Mouse (Mus musculus) megakaryocyte, embryonic 14.5 days (primary cell): ENCODE results near the gene Mphosph9. TPM values are rescaled to one million over a fixed set of nuclear protein-coding genes. Genes with fewer than 3 reads are reported as not detected.
"Not testable (repeated sequence)": the region's sequence is repeated elsewhere in the genome, so short reads cannot be mapped to it uniquely, and the experiment has no call there.

ENCODE experiments used
- H3K27me3 ChIP-seq: replicated peaks from 2 replicates; pipeline ENCODE3; 2012; ENCODE audit warnings: inconsistent platforms
- H3K36me3 ChIP-seq: replicated peaks from 2 replicates; pipeline ENCODE3; 2012; ENCODE audit warnings: low read length, inconsistent platforms, mixed read lengths
- H3K4me1 ChIP-seq: 2 replicates; pipeline ENCODE4 v1.6.1; 2012; ENCODE audit warnings: inconsistent platforms
- H3K4me3 ChIP-seq: replicated peaks from 2 replicates; pipeline ENCODE3; 2012; ENCODE audit warnings: moderate library complexity, mild to moderate bottlenecking, inconsistent platforms
- H3K9me3 ChIP-seq: 2 replicates; pipeline ENCODE4 v1.6.1; 2012; ENCODE audit warnings: inconsistent platforms
- FLI1 ChIP-seq: IDR thresholded peaks from 2 replicates; pipeline ENCODE4 v1.6.1; 2012; ENCODE audit warnings: low read length, inconsistent platforms, mixed read lengths
- GATA1 ChIP-seq: IDR thresholded peaks from 3 replicates; pipeline ENCODE4 v1.6.1; 2012; ENCODE audit warnings: mixed read lengths, low read length, inconsistent platforms, borderline replicate concordance
- polyA plus RNA-seq: library from polyadenylated mRNA; stranded (reverse); fragments of >175 nt; gene quantifications from 2 replicates; pipeline ENCODE4 v1.2.3, GENCODE M21; 2012; ENCODE audit warnings: low replicate concordance; ENCODE audit not compliant: insufficient read depth

The Mphosph9 gene
- polyA plus RNA-seq, 1 experiment, result 1.8 TPM

DNA sequence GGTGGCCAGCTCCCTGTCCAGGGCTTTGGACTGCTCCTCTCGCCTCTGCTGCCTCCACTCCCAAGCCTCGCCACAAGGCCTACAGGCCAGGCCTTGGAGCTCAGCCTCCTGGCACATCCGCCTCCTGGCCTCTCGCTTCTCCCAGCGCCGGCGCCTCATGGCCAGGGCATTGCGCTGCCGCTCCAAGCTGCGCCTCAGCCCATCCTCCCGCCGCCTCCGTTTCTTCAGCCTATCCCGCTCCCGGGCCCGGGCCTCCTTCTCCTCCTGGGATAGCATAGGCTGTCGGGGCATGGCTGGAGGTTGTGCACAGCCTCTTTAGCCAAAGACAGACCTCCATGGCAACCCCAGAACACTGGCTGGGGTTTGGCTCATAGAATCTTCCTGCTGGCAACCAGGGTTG is 21.4 kb upstream of the Mphosph9 start:
- Histone ChIP-seq H3K4me1 (peaks cover 54% of the 10 kb centered on the region), H3K4me3 (no peak overlapping the region), H3K36me3 (peaks cover 44% of the 10 kb centered on the region), H3K27me3 (no peaks in the 10 kb centered on the region), H3K9me3 (no peaks in the 10 kb centered on the region)
- TF ChIP-seq GATA1 (no peak), FLI1 (no peak)

DNA sequence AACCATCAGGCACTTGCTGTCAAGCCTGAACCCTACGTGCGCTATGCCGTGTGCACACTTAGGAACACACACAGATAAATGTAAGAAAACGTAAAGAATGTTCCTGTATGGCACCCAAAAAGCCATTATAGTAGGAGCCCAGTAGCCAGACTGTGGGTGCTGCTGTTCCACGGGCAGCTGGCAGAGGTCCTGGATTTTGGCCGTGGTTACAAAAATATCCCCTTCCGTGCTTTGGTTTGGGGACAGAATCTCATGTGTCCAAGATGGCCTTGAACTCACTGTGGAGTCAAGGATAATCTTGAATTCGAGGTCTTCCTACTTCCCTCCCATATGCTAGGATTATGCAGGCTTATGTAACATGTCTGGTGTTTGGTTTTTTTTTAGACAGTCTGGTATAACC is 15.1 kb upstream of the Mphosph9 start:
- Histone ChIP-seq H3K4me1 (peaks cover 18% of the 10 kb centered on the region), H3K9me3 (no peaks in the 10 kb centered on the region), H3K27me3 (no peaks in the 10 kb centered on the region), H3K36me3 (peaks cover 70% of the 10 kb centered on the region), H3K4me3 (no peak overlapping the region)
- no peak for TF ChIP-seq GATA1

DNA sequence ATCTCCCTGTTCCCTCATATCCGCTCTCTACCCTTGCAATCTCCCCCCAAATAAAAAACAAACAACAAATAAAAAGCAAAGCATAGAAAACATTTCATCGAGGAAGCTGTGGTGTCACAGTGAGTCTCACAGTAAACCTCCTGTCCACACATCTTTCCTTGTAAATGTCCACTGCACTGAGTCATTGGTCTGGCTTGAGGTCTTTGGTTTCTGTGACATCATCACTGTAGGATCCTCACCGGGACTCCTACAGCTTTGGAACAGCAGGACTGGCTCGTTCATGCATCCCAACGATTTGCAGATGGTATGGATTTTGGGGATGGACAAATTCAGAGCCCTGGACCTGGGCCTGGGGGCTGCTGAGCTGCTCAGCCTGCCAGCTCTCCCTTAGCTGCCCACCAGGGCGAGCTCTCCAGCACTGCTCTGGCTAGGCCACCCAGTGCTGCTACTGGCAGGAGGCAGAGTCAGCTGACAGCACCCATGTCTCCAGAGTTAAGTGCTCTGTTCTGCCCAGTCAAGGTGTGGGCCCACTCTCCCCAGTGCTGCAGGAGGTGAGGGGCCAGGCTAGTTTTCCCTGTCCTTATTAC is 14.1 kb upstream of the Mphosph9 start:
- H3K4me1 ChIP-seq, result peaks cover 18% of the 10 kb centered on the region
- not testable (repeated sequence) for H3K4me3 ChIP-seq, H3K9me3 ChIP-seq, H3K27me3 ChIP-seq
- H3K36me3 ChIP-seq, result peaks cover 79% of the 10 kb centered on the region

DNA sequence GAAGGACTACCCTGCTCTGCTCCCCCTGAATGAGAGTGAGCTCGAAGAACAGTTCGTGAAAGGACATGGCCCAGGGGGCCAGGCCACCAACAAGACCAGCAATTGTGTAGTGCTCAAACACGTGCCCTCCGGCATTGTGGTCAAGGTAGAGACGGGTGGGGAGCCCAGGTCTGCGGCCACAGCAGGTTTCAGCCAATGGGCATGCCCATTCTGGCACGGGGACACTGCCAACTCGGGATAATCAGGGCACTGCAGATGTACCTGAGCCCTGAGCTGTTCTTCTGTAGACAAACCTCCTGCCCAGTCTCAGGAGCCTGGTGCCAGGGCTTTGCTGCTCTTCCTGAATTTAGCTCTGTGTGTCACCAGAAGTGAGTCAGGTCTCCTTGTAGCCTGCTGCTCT is 11.0 kb upstream of the Mphosph9 start:
- H3K4me3 ChIP-seq, result no peak overlapping the region
- H3K27me3 ChIP-seq, result no peaks in the 10 kb centered on the region
- H3K36me3 ChIP-seq, result peaks cover 75% of the 10 kb centered on the region
- H3K4me1 ChIP-seq, result peaks cover 23% of the 10 kb centered on the region
- H3K9me3 ChIP-seq, result no peaks in the 10 kb centered on the region
- TF ChIP-seq FLI1 (no peak), GATA1 (no peak)

DNA sequence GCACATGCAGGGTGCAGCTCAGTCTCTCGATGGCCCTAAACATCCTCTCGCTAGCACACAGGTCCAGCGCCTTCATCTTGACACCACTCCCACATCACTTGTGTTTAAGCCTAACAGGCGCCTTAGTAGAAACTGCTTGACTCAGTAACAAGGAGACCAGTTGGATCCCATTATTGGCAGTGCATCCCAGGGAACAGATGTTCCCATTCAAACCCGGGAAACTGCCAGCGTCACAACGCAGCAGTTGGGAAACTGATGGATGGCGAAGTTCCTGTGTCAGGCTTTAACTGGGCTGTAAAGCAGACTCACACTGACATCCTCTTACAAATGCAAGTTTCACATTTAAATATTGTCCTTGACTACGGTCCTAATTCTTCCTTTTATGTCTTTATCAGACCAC is 10.1 kb upstream of the Mphosph9 start:
- Histone ChIP-seq H3K27me3 (no peaks in the 10 kb centered on the region), H3K4me3 (no peak overlapping the region), H3K36me3 (peaks cover 74% of the 10 kb centered on the region), H3K4me1 (peaks cover 28% of the 10 kb centered on the region), H3K9me3 (no peaks in the 10 kb centered on the region)
- TF ChIP-seq GATA1 (no peak), FLI1 (no peak)

DNA sequence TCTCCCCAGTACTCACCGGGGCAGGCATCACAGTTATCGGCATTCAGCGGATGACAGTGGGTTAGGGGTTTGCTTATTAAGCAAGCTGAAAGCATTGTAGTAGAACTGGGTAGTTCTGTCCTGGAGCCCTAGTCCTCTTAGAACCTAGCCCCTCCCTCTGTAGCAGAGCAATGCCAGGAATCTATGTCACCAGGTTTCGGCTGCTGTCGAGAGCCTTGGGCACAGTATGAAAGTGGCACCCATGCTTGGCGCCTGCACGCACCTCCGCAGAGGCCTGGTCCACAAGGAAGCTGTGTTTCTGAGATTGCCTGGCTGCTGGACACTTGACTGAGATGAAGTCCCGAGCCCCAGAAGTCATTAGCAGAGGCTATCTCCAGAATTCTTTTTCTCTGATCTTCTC is 9.3 kb upstream of the Mphosph9 start:
- peaks cover 73% of the 10 kb centered on the region for H3K36me3 ChIP-seq
- H3K27me3 ChIP-seq, result no peaks in the 10 kb centered on the region
- TF ChIP-seq FLI1 (no peak), GATA1 (no peak)
- no peak overlapping the region for H3K4me3 ChIP-seq
- H3K4me1 ChIP-seq, result peaks cover 27% of the 10 kb centered on the region
- H3K9me3 ChIP-seq, result no peaks in the 10 kb centered on the region

DNA sequence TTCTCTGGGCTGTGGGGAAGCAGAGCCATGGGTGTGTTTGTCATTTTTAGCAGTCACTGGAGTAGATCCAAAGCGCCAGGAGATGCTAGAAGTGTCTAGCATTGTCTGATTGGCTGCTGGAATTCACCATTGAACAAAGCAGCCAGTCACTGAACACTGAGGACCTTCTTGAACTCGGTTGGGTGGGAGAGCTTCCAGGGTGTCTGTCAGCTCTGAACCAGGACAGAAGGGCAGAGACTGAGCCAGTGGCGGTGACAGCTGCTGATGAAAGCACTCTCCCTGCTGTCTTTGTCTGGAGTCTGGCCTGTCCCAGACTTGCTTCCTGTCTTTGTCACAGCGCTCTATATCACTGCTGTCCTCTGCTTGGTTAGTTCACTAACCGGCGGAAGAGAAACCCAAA is 6.6 kb upstream of the Mphosph9 start:
- H3K36me3 ChIP-seq, result peaks cover 55% of the 10 kb centered on the region
- peaks cover 38% of the 10 kb centered on the region for H3K4me1 ChIP-seq
- H3K9me3 ChIP-seq, result no peaks in the 10 kb centered on the region
- TF ChIP-seq GATA1 (no peak), FLI1 (no peak)
- no peak overlapping the region for H3K4me3 ChIP-seq
- H3K27me3 ChIP-seq, result no peaks in the 10 kb centered on the region

DNA sequence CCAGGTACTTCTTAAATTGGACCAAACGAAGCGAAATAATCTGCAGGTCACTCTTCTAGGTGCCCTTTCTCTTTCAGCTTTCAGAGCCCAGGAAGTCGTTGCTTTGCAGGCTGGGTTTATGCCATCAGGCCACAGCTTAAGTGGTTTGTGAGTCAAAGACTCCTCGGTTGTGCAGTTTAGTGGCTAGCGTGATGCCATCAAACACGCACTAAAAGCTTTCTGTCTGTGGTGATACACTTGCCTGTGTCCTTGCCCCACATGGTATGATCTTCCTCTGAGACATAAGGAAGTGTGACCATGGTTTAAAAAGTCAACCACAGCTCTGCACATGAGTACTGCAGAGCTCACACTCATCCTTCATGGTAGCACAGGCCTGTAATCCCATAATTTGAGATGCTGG is 2.3 kb upstream of the Mphosph9 start:
- Histone ChIP-seq H3K27me3 (no peaks in the 10 kb centered on the region), H3K36me3 (peaks cover 17% of the 10 kb centered on the region), H3K4me3 (no peak overlapping the region), H3K4me1 (peaks cover 52% of the 10 kb centered on the region), H3K9me3 (no peaks in the 10 kb centered on the region)
- TF ChIP-seq GATA1 (no peak), FLI1 (no peak)

DNA sequence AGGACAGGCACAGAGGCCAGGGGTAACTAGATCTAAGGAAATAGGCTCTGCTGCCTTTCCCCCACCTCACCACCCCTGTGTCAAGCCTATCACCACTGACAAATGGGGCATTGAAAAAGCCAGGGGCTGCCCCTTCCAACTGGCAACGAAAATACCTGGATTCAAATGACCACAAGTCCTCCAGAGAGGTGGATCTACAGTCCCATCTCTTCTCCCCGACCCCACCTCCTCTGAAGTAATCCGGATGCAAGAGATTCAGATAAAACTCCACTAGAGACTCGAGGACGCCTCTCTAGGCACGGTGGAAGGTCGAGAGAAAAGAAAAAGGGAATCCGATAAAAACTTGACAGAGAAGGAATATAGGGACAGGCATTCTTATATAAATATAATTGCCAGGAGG is 943 bp downstream of the Mphosph9 start:
- Histone ChIP-seq H3K27me3 (no peaks in the 10 kb centered on the region), H3K4me3 (peak overlapping the region; percentile 98), H3K4me1 (peaks cover 38% of the 10 kb centered on the region), H3K9me3 (no peaks in the 10 kb centered on the region), H3K36me3 (peaks cover 12% of the 10 kb centered on the region)
- TF ChIP-seq FLI1, result no peak
- no peak for TF ChIP-seq GATA1

DNA sequence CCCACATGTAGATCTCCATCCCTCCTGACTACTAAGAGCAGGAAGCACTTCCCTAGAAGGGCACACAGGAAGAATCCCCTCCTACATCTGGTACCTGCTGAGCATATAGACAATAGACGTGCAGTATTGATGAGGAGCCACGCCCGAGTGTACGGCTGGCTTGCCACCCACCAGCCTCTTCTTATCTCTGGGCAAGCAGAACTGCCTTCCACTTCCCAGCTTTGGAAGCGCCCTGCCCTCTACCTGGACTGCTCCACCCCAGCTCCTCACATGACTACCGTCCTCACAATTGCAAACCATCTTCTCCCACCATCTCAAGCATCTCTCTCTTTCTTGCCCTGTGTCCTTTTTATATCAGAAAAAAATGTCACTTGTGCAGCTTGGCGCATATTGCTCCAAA is 10.1 kb downstream of the Mphosph9 start:
- Histone ChIP-seq H3K9me3 (peaks cover 1% of the 10 kb centered on the region; the same call in 1 of the 2 replicates), H3K4me3 (no peak overlapping the region), H3K36me3 (peaks cover 77% of the 10 kb centered on the region), H3K27me3 (no peaks in the 10 kb centered on the region), H3K4me1 (0 out of 2 replicates have a peak, but pooled peaks cover 4% of the 10 kb centered on the region)
- TF ChIP-seq FLI1, result no peak
- no peak for TF ChIP-seq GATA1

DNA sequence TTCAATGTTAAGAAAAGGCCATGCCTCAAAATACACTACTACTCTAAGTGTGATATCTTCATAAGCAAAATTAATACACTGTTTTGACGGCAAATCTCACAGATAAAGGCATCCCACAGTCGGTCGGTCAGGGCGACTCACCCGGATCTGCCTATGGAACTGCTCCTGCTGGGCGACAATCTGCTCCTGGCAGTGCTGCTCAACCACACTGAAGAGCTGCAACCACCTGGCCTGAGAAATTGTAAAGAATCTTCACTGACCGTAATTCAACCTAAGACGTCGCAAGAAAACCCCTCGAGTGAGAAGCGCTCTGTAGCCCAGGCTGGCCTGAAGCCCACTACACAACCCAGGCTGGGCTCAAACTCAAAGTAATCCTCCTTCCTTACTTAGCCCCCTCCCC is 11.8 kb downstream of the Mphosph9 start:
- H3K36me3 ChIP-seq, result peaks cover 86% of the 10 kb centered on the region

DNA sequence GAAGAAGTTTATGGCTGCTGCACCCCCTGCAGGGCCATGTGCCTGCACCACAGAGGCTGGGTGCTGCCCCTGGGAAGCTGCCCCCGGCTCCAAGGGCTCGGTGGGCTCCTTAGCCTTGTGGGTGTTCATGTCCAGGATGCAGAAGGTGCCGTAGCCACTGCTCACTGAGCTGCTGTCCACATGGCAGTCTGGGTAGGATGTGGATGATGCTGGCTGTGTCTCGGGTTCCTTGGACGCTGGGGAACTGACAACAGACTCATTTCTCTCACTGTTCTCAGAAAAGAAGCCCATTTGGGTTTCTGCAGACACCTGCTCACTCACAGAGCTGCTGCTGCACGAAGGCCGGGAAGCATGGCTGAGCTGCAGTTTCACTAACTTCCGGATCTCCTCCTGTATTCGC is 12.3 kb downstream of the Mphosph9 start:
- Histone ChIP-seq H3K9me3 (peaks cover 8% of the 10 kb centered on the region), H3K4me3 (no peak overlapping the region), H3K4me1 (0 out of 2 replicates have a peak, but pooled peaks cover 3% of the 10 kb centered on the region), H3K27me3 (no peaks in the 10 kb centered on the region), H3K36me3 (peaks cover 86% of the 10 kb centered on the region)
- TF ChIP-seq GATA1 (no peak), FLI1 (no peak)

More for the DNA sequence above, 11.8 kb downstream of the Mphosph9 start:
- Histone ChIP-seq H3K9me3 (peaks cover 8% of the 10 kb centered on the region), H3K4me3 (no peak overlapping the region), H3K4me1 (0 out of 2 replicates have a peak, but pooled peaks cover 1% of the 10 kb centered on the region), H3K27me3 (no peaks in the 10 kb centered on the region)
- TF ChIP-seq GATA1 (no peak), FLI1 (no peak)
